Mouse (Mus musculus) C2C12 (cell line): ENCODE measurements around the gene Nf2. TPM values are rescaled to one million over a fixed set of nuclear protein-coding genes. Genes with fewer than 3 reads are reported as not detected.
A peak's percentile ranks its signal among the peaks of the same experiment; 100 is the strongest.

Experiments used
- H3K27me3 ChIP-seq: one replicate; pipeline ENCODE4 v1.6.1; 2011; ENCODE audit not compliant: control insufficient read depth, insufficient read depth, insufficient read length
- H3K36me3 ChIP-seq: one replicate; pipeline ENCODE4 v1.6.1; 2011; ENCODE audit not compliant: control insufficient read depth, insufficient read depth
- H3K4me3 ChIP-seq: one replicate; pipeline ENCODE4 v1.5.1; 2011; ENCODE audit warnings: mild to moderate bottlenecking, control low read depth; ENCODE audit not compliant: poor library complexity, insufficient read depth, severe bottlenecking
- H3K79me2 ChIP-seq: one replicate; pipeline ENCODE4 v1.6.1; 2011; ENCODE audit not compliant: control insufficient read depth, insufficient read depth
- H3K79me3 ChIP-seq: one replicate; pipeline ENCODE4 v1.6.1; 2011; ENCODE audit warnings: low read depth, control low read depth
- H3ac ChIP-seq: one replicate; pipeline ENCODE3; 2011; ENCODE audit warnings: low read depth; ENCODE audit not compliant: control insufficient read depth, insufficient read length
- CEBPB ChIP-seq: IDR thresholded peaks from one replicate; pipeline ENCODE4 v1.6.1; 2011; ENCODE audit warnings: low read depth, mild to moderate bottlenecking, control low read depth, moderate library complexity
- CTCF ChIP-seq: IDR thresholded peaks from one replicate; pipeline ENCODE4 v1.5.1; 2011; ENCODE audit not compliant: control insufficient read depth, insufficient read depth, insufficient read length
- FOSL1 ChIP-seq: IDR thresholded peaks from one replicate; pipeline ENCODE4 v1.8.0; 2011; ENCODE audit warnings: mild to moderate bottlenecking, low read length; ENCODE audit not compliant: poor library complexity, insufficient read depth, severe bottlenecking
- MAX ChIP-seq: IDR thresholded peaks from one replicate; pipeline ENCODE4 v1.6.1; 2011; ENCODE audit warnings: mild to moderate bottlenecking, control low read depth
- MYOD1 ChIP-seq: IDR thresholded peaks from one replicate; pipeline ENCODE4 v1.6.1; 2011; ENCODE audit warnings: low read depth; ENCODE audit not compliant: control insufficient read depth, insufficient read length
- MYOG ChIP-seq: IDR thresholded peaks from one replicate; pipeline ENCODE4 v1.6.1; 2011; ENCODE audit not compliant: control insufficient read depth, insufficient read length; ENCODE audit errors: extremely low read depth
- USF1 ChIP-seq: IDR thresholded peaks from one replicate; pipeline ENCODE4 v1.6.1; 2011; ENCODE audit warnings: low read depth, mild to moderate bottlenecking, control low read depth, moderate library complexity
- polyA plus RNA-seq: library from polyadenylated mRNA; unstranded; fragments of >200 nt; fragmentation: generic; extraction: Trizol; gene quantifications from one replicate; pipeline ENCODE4 v1.2.1, GENCODE M21; 2012; ENCODE audit warnings: missing spikeins

Gene Nf2
- polyA plus RNA-seq, 1 experiment: 36.2 TPM

DNA sequence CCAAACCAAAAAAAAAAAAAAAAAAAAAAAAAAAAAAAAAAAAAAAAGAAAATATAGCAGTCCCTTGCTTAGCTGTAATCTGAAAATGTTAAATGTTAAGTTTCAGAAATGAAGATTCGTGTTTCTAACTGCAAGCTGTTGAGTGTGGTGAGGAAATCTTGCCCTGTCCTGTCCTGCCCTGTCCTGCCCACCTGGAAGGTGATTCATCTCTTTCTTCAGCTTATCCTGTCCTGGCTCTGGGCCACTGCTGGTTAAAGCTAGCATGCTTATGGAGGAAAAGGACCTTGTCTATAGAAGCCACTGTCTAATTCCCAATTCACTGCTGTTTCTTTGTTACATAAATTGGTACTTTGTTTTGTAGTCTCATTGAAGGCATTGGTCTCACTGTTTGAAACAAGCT, 11.7 kb upstream of the Nf2 start:
- no peaks in the 10 kb centered on the region for H3K79me2 ChIP-seq
- H3K79me3 ChIP-seq: no peaks in the 10 kb centered on the region
- no peak overlapping the region for H3K4me3 ChIP-seq
- no peaks in the 10 kb centered on the region for H3K27me3 ChIP-seq
- TF ChIP-seq FOSL1 (no peak), MYOD1 (no peak), USF1 (no peak), MAX (no peak), CEBPB (no peak), CTCF (no peak), MYOG (no peak)
- H3K36me3 ChIP-seq: no peaks in the 10 kb centered on the region
- H3ac ChIP-seq: no peak overlapping the region

- Histone ChIP-seq H3ac (no peak overlapping the region), H3K79me3 (no peaks in the 10 kb centered on the region), H3K79me2 (no peaks in the 10 kb centered on the region), H3K4me3 (no peak overlapping the region), H3K27me3 (no peaks in the 10 kb centered on the region), H3K36me3 (no peaks in the 10 kb centered on the region)
- TF ChIP-seq CTCF: no peak
- TF ChIP-seq MAX: no peak
- TF ChIP-seq FOSL1: no peak
- TF ChIP-seq MYOD1: no peak
- no peak for TF ChIP-seq USF1
- TF ChIP-seq CEBPB: no peak
- TF ChIP-seq MYOG: no peak
Observed at GRCm38 (mm10) chr11:4858416-4858815, 9.1 kb upstream of the Nf2 start.

GRCm38 (mm10) chr11:4854181-4854580, 4.8 kb upstream of the Nf2 start:
- Histone ChIP-seq H3ac (no peak overlapping the region), H3K79me2 (no peaks in the 10 kb centered on the region), H3K27me3 (no peaks in the 10 kb centered on the region), H3K79me3 (no peaks in the 10 kb centered on the region), H3K4me3 (no peak overlapping the region), H3K36me3 (no peaks in the 10 kb centered on the region)
- TF ChIP-seq MAX: no peak
- no peak for TF ChIP-seq MYOG
- no peak for TF ChIP-seq MYOD1

GRCm38 (mm10) chr11:4853021-4853420, 3.7 kb upstream of the Nf2 start:
- Histone ChIP-seq H3K79me3 (peaks cover 6% of the 10 kb centered on the region), H3K36me3 (no peaks in the 10 kb centered on the region), H3K4me3 (no peak overlapping the region), H3K79me2 (peaks cover 11% of the 10 kb centered on the region), H3K27me3 (no peaks in the 10 kb centered on the region), H3ac (no peak overlapping the region)
- TF ChIP-seq MYOD1: no peak
- TF ChIP-seq USF1: no peak
- TF ChIP-seq FOSL1: no peak
- TF ChIP-seq CEBPB: no peak
- no peak for TF ChIP-seq MYOG
- no peak for TF ChIP-seq CTCF
- TF ChIP-seq MAX: no peak

- TF ChIP-seq MAX (no peak), USF1 (no peak), MYOD1 (no peak), CEBPB (no peak), MYOG (no peak), CTCF (no peak), FOSL1 (no peak)
- Histone ChIP-seq H3K27me3 (no peaks in the 10 kb centered on the region), H3K79me3 (peaks cover 17% of the 10 kb centered on the region), H3K36me3 (no peaks in the 10 kb centered on the region), H3ac (no peak overlapping the region), H3K79me2 (peaks cover 38% of the 10 kb centered on the region), H3K4me3 (no peak overlapping the region)
Observed at GRCm38 (mm10) chr11:4850404-4850803, 1.1 kb upstream of the Nf2 start.

DNA sequence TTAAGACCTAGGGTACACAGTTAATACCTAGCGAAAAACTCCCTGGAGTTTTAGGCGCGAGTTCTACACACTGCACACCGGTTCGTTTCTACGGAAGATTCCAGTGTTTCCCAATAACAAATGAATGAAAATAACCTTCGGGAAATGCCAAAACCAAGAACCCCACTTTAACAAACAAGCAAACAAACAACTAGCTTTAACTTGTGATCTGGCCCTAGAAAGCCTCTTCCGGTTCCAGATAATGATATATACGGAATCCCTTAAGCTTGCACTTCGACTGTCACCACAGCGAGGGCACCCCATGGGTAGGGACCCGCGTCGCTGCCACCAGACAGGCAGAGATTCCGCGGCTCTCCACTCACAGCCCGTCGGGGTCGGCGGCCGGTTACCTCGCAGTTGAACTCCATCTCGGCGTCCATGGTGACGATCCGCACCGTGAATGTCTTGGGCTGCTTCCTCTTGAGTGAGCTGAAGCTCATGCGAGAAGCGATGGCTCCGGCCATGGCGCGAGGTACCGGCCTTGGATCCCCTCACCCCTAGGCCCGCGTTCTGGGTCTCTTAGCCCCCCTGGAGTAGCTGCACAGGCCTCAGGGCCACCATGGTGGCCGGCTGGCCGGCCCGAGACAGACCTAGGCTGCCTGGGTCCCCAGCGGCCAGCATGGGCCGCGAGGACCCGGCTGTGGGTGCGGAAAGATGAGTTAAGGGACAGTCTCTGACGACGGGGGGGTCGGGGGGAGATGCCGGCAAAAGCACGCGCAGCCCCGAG, 670 bp downstream of the Nf2 start:
- Histone ChIP-seq H3K27me3 (no peaks in the 10 kb centered on the region), H3K36me3 (no peaks in the 10 kb centered on the region), H3ac (peak overlapping the region; percentile 77), H3K79me2 (peaks cover 45% of the 10 kb centered on the region), H3K79me3 (peaks cover 20% of the 10 kb centered on the region), H3K4me3 (peak overlapping the region; percentile 92)
- TF ChIP-seq CEBPB (no peak), MYOD1 (no peak), FOSL1 (no peak), USF1 (no peak), MAX (no peak), CTCF (no peak), MYOG (no peak)
